Mouse (Mus musculus) C2C12 (cell line): Measurements from ENCODE around the gene Pawr.

Experiments
- CTCF ChIP-seq: IDR thresholded peaks from one replicate; pipeline ENCODE4 v1.5.1; 2011; ENCODE audit not compliant: control insufficient read depth, insufficient read depth, insufficient read length
- MYOD1 ChIP-seq: IDR thresholded peaks from one replicate; pipeline ENCODE4 v1.6.1; 2011; ENCODE audit warnings: low read depth; ENCODE audit not compliant: control insufficient read depth, insufficient read length

DNA sequence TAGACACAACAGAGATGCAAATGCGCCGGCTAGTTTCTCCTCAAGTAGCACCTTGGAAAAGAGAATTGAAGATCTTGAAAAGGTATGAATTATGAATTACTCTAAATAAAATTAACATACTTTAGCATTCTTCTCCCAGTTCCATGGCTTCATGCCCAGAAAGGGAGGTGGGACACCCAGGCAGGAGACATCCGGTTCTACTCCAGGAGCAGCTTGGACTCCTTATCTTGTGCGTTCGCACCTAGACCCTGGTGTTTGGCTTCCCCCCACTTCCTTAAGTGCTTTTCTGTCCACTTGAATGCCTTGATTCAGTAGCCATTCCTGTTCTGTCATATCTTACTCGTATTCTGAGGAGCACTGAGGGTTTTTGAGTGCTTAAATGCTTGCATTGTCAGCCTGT lies 77.6 kb downstream of the Pawr start:
- no peak for TF ChIP-seq CTCF
- no peak for TF ChIP-seq MYOD1
